Mouse (Mus musculus): ENCODE data around the gene Trim44.

Gene Trim44

GRCm38 (mm10) chr2:102277946-102278345 is 129.7 kb downstream of the Trim44 start:
- DNase-seq: no peak

GRCm38 (mm10) chr2:102273280-102273679 is 134.3 kb downstream of the Trim44 start:
- no peak for DNase-seq

GRCm38 (mm10) chr2:102267582-102268339 is 139.9 kb downstream of the Trim44 start:
- DNase-seq: no peak

DNA sequence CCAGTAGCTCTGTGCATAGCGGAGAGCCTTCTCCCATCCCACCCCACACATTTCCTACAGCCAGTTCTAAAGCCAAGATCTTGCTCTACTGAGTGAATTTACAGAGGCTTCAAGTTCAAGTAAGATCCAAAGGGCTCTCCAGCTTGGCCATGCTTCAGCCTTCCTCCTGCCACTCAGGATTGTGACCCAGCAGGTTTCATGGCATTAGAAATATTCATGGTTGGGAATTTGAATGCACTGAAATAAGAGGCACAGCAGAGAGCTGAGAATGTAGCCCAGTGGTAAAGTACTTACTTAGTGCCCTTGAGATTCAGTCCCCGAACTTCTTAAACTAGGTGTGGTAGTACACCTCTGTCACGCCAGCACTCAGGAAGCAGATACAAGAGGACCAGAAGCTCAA is 140.7 kb downstream of the Trim44 start:
- no peak for DNase-seq

DNA sequence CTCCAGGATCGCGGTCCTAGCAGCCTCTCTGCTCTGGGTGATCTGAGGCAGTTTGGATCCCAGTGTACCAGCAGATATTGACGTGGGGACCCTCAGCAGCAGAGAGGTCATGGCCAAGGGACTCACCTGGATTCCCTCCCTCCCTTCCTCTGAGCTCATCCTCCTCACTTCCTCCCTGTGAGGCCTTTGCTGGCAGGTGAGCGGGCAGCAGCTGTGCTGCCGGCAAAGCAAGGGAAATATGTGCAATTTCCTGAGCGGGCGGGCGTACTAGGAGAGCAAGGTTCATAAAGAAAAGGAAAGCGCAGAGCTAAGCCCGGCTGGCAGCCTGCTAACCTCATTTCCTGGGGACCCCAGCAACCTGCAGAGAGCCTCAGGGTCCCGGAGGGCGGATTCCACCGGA is 148.5 kb downstream of the Trim44 start:
- DNase-seq: peak; percentile 78 to 90

DNA sequence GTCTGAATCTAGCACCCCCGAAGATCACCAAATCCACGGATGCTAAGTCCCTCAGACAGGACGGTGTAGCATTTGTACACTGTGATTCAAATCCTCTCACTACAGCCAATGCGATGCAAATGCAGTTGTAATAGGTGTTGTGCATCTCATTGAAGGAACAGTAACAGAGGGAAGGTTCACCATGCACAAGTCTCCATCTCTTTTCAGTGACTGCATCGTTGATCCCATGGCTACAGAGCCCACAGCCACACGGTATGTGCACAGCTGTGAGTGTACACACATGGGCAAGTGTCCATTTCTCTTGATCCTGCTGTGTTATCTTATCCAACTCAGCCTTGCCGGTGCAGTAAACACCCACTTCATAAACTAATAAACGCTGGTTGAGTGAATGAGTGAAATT is 148.9 kb downstream of the Trim44 start:
- DNase-seq: peak in 1 of 2 experiments; percentile 7

DNA sequence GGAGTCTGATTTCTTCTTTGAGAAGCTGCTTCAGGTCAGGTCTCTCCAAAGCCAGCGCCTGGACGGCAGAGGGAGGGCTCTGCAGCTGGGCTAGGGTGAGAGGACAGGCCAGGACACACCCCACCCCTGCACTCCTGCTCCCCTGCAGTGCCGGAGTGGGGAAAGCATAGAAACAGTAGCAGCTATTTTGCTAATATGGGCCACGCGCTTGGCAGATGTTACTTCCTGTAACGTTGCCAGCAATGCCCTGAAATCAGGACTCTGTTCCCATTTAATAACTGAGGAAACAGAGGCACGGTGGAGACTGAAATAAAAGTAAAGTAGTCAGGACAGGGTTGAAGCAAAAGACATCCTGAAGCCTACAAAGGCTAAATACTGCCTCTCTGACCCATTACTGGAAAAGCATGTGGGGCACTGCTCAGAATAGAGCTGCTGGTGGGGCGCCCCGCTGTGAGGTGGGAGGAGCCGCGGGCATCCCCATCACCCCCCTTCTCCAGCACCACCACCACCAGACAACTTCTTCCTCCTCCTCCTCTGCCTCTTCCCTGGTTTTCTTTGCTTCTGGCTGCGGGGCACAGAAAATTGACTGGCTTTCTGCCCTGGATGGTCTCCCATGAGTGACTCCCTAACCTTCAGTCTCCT is 149.5 kb downstream of the Trim44 start:
- peak; percentile 40 to 49 for DNase-seq

DNA sequence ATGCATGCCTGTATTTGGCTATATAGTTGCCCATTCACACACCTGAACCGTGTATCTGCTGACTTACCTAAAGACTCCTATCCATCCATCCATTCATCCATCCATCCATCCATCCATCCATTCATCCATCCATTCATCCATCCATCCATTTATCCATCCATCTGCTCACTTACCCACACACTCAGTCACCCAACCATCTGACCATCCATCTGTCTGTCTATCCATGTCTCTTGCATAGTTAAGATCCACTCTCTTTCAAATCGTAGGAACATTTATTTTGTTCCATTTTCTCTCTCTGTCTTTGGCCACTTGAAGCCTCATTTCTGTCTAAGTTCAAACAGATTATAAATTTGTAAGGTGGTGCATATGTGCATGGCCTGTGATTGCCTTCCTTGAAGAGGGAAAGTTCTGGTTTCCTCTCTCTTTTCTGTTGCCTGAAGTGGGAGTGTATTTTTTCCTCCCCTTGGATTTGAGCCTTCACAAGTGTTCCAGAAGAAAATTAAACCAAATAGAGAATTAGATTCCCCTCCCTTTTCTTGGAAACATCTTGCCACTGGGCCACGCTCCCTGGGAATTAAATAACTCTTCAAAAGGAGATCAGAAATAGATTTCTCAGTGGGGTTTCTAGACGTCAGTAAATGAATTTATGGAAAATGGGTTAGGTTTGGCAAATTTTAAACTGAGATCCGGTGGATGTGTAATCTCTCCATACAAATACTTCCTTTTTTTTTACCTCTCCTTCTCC is 150.9 kb downstream of the Trim44 start:
- DNase-seq: no peak

DNA sequence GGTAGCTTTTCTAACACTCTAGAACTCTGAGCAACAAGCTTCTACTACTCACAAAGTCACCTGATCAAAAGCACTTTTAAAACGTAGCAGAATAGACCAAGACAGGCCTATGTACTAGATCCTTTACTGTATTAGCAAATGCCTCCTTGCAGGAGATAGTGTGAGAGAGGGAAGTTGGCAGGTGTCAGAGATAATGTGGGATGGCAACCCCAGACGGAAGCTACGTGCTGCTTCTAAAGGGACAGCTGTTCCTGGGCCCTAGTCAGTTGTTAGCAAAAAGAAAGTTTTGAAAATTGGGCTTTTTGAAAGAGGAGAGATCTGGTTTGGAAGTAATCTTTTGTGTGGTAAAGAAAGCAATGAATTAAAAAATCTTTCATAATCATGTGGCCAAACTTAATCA is 151.5 kb downstream of the Trim44 start:
- DNase-seq: peak in 1 of 2 experiments; percentile 11

DNA sequence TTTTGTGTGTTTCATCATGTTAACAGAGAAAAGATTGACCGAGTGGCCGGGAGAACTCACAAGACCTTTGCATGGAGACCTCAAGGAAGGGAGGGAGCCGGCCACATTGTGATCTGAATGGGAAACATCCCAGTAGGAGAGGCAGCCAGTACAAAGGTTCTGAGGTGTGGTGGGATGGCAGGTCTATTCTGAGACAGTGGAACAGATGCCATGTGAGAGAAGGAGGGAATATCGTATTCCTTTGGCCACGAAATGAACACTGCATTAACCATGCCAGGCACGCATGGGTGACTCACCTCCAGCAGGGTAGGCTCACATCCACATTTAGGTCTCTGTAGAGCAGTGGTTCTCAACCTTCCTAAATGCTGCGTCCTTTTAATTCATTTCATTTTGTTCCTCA is 154.4 kb downstream of the Trim44 start:
- no peak for DNase-seq

- no peak for DNase-seq
These were observed 155.0 kb downstream of the Trim44 start for GRCm38 (mm10) chr2:102252651-102253050.
